Mouse (Mus musculus) forelimb bud, embryonic 11.5 days (tissue): ENCODE data around the gene Sdr9c7.

ENCODE experiments used
- DNase-seq: peaks from one replicate; pipeline ENCODE4 v3.0.0-alpha.2; 2012; ENCODE audit warnings: low read depth, low spot score

Sdr9c7 gene

GRCm38 (mm10) chr10:127959161-127959679 is 60.9 kb downstream of the Sdr9c7 start:
- DNase-seq: no peak
